Mouse (Mus musculus) heart, adult 2 months (tissue): ENCODE data around the gene Cntn2.

Source experiments
- CTCF ChIP-seq: fragments of 200-600 bp; IDR thresholded peaks from 2 replicates; pipeline ENCODE4 v1.8.1; 2022; ENCODE audit warnings: antibody characterized with exemption, mild to moderate bottlenecking, moderate library complexity
- EP300 ChIP-seq: fragments of 200-500 bp; IDR thresholded peaks from 2 replicates; pipeline ENCODE4 v1.6.1; 2011; ENCODE audit warnings: low read depth, low read length, control low read depth; ENCODE audit not compliant: insufficient read depth
- POLR2A ChIP-seq: fragments of 200-500 bp; IDR thresholded peaks from 2 replicates; pipeline ENCODE4 v1.6.1; 2011; ENCODE audit warnings: mild to moderate bottlenecking, low read depth, low read length, control low read depth; ENCODE audit not compliant: insufficient read depth

- no peak for TF ChIP-seq CTCF
- no peak for TF ChIP-seq POLR2A
- TF ChIP-seq EP300: no peak
These were observed 15.0 kb upstream of the Cntn2 start for GRCm38 (mm10) chr1:132557901-132558631.
